Mouse (Mus musculus) kidney, embryonic 14.5 days (tissue): Measurements from ENCODE around the gene Rrm1. TPM values are rescaled to one million over a fixed set of nuclear protein-coding genes. Genes with fewer than 3 reads are reported as not detected.
"Not testable (repeated sequence)": the region's sequence is repeated elsewhere in the genome, so short reads cannot be mapped to it uniquely, and the experiment has no call there.

Experiments used
- ATAC-seq: fragments of 200-750 bp; cut with Nextera tagmentation; 2 replicates; pipeline ENCODE4 v1.8.0; 2017; ENCODE audit warnings: moderate number of reproducible peaks, mild to moderate bottlenecking, moderate TSS enrichment, moderate library complexity; ENCODE audit not compliant: low FRiP score, low TSS enrichment
- H3K27ac ChIP-seq: fragments of 300-500 bp; sonication (generic); 2 replicates; pipeline ENCODE4 v1.5.1; 2014; ENCODE audit warnings: low read depth, mild to moderate bottlenecking, low read length, moderate library complexity, mixed read lengths
- H3K27me3 ChIP-seq: fragments of 300-500 bp; sonication (generic); 2 replicates; pipeline ENCODE4 v1.6.1; 2014; ENCODE audit warnings: mild to moderate bottlenecking, low read length; ENCODE audit not compliant: control insufficient read depth, insufficient read depth
- H3K36me3 ChIP-seq: fragments of 300-500 bp; sonication (generic); 2 replicates; pipeline ENCODE4 v1.6.1; 2014; ENCODE audit warnings: low read length, mixed read lengths; ENCODE audit not compliant: control insufficient read depth, insufficient read depth
- H3K4me1 ChIP-seq: fragments of 300-500 bp; sonication (generic); 2 replicates; pipeline ENCODE4 v1.6.1; 2014; ENCODE audit warnings: low read length, mixed read lengths; ENCODE audit not compliant: control insufficient read depth, insufficient read depth
- H3K4me2 ChIP-seq: fragments of 300-500 bp; sonication (generic); replicated peaks from 2 replicates; pipeline ENCODE4 v1.6.1; 2014; ENCODE audit warnings: low read depth, mild to moderate bottlenecking, low read length
- H3K4me3 ChIP-seq: fragments of 300-500 bp; sonication (generic); 2 replicates; pipeline ENCODE4 v1.5.1; 2014; ENCODE audit warnings: mild to moderate bottlenecking, low read length
- H3K9ac ChIP-seq: fragments of 300-500 bp; sonication (generic); 2 replicates; pipeline ENCODE4 v1.6.1; 2014; ENCODE audit warnings: low read depth, mild to moderate bottlenecking, low read length, moderate library complexity
- H3K9me3 ChIP-seq: fragments of 300-500 bp; sonication (generic); 2 replicates; pipeline ENCODE4 v1.6.1; 2016; ENCODE audit warnings: low read length; ENCODE audit not compliant: control insufficient read depth
- WGBS: fragments of 180-500 bp; shearing (Covaris S2); extraction: QIAGEN DNeasy Blood & Tissue Kit; methylation state at CpG from one replicate; pipeline ENCODE4 v1.1.7; 2014; 5-methylcytosine and 5-hydroxymethylcytosine counted together
- polyA plus RNA-seq: library from polyadenylated mRNA; unstranded; fragments of >200 nt; fragmentation: Nextera tagmentation; extraction: Ambion mirVana; gene quantifications from 2 replicates; pipeline ENCODE4 v1.2.1, GENCODE M21; 2014

Gene Rrm1
- polyA plus RNA-seq, 1 experiment from 2014 or later, result 198 TPM

DNA sequence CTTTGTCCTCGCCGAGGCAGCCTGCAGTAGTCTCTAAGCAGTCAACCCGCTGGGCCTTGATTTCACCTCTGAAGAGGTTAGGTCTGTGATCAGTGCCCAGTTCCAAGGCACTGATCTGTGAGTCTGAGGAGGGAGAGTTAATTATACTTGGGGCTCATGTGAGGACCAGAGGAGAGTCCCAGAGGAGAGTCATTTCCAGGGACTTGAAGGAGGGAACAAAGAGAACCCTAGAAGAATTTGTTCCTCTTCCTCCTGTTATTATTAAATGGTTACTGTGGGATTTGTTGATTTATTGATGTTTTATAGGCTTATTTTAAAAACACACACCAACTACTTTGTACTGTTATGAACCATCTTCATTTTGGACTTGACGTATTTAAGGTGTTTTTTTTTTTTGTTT lies 40.1 kb downstream of the Rrm1 start, which contains the start of gene Olfr543:
Olfr543 (minus strand) TSS at position 101 of the 400 bp plus-strand sequence.
- ATAC-seq, result no peak
- Histone ChIP-seq H3K4me3 (no peak within 1 kb of the TSS), H3K27me3 (no peaks in the 10 kb centered on the region), H3K9me3 (no peaks in the 10 kb centered on the region), H3K9ac (no peak within 1 kb of the TSS), H3K36me3 (no peaks in the 10 kb centered on the region), H3K4me2 (no peak within 1 kb of the TSS), H3K27ac (no peak within 1 kb of the TSS), H3K4me1 (no peaks in the 10 kb centered on the region)
- 92% methylated on average over 4 of the region's 4 CpGs for WGBS

DNA sequence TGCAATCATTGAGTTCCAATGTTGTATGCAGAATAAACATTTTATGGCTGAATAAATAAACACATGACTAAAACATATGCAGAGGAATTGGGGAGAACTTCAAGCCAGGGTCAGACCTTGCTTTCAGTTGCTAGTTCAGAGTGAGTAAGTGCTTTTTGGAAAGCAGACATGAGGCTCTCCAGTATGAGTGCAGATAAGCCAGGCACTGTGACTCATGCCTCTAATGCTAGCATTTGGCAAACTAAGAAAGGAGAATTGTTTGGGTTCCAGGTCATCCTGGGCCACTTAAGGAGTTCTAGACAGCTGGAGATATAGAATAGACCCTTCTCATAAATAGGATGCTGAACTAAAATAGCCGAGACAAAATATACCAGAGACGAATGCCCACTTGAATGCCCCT lies 42.2 kb downstream of the Rrm1 start:
- Histone ChIP-seq H3K4me1 (no peaks in the 10 kb centered on the region), H3K4me2 (no peak overlapping the region), H3K9me3 (no peaks in the 10 kb centered on the region), H3K27ac (no peak overlapping the region), H3K4me3 (no peak overlapping the region), H3K9ac (no peak overlapping the region), H3K36me3 (no peaks in the 10 kb centered on the region), H3K27me3 (no peaks in the 10 kb centered on the region)
- ATAC-seq, result no peak
- WGBS, result 93% methylated on average over 2 of the region's 2 CpGs

- not testable (repeated sequence) for H3K27me3 ChIP-seq, H3K4me1 ChIP-seq, H3K36me3 ChIP-seq, H3K4me3 ChIP-seq, H3K9ac ChIP-seq, H3K9me3 ChIP-seq, ATAC-seq, H3K4me2 ChIP-seq, H3K27ac ChIP-seq
- WGBS, result 71% methylated on average over 7 of the region's 8 CpGs
These were observed 43.3 kb downstream of the Rrm1 start for GRCm38 (mm10) chr7:102484766-102485165.

GRCm38 (mm10) chr7:102486105-102486504 lies 44.6 kb downstream of the Rrm1 start:
- H3K9ac ChIP-seq, result no peak overlapping the region
- ATAC-seq, result no peak
- H3K27ac ChIP-seq, result no peak overlapping the region
- H3K27me3 ChIP-seq, result no peaks in the 10 kb centered on the region
- H3K36me3 ChIP-seq, result no peaks in the 10 kb centered on the region
- no peaks in the 10 kb centered on the region for H3K4me1 ChIP-seq
- H3K4me3 ChIP-seq, result no peak overlapping the region
- no peak overlapping the region for H3K4me2 ChIP-seq
- H3K9me3 ChIP-seq, result no peaks in the 10 kb centered on the region
- WGBS, result 79% methylated on average over 1 of the region's 1 CpGs

- H3K9ac ChIP-seq, result no peak within 1 kb of the TSS
- H3K9me3 ChIP-seq, result no peaks in the 10 kb centered on the region
- no peak within 1 kb of the TSS for H3K4me3 ChIP-seq
- no peaks in the 10 kb centered on the region for H3K36me3 ChIP-seq
- H3K4me2 ChIP-seq, result no peak within 1 kb of the TSS
- no peak for ATAC-seq
- H3K27me3 ChIP-seq, result no peaks in the 10 kb centered on the region
- H3K4me1 ChIP-seq, result no peaks in the 10 kb centered on the region
- WGBS, result 38% methylated on average over 1 of the region's 1 CpGs
- H3K27ac ChIP-seq, result no peak within 1 kb of the TSS
These were observed 46.7 kb downstream of the Rrm1 start, which contains the start of gene Olfr544 for GRCm38 (mm10) chr7:102488161-102488560. TSS of gene Olfr544 (minus strand) at chr7:102488313.

DNA sequence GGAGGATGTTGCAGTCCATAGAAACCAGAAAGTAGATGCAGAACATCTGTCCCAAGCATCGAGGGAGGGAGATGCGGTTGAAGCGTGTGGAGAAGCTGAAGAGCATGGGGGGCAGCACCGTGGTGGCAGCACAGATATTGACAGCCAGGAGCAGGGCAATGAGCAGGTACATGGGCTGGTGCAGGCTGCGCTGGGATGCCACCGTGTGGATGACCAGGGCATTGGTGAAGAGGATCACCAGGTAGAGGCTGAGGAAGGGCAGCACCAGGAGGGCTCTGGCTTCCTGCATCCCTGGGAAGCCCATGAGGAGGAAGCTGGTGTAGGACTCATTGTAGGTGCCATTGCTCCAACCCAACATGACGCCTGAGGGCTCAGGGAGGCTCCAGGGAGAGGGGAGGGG lies 52.9 kb downstream of the Rrm1 start:
- not testable (repeated sequence) for H3K4me2 ChIP-seq, H3K27me3 ChIP-seq, ATAC-seq, H3K4me3 ChIP-seq, H3K4me1 ChIP-seq, H3K9me3 ChIP-seq, H3K27ac ChIP-seq, H3K9ac ChIP-seq, H3K36me3 ChIP-seq
- 45% methylated on average over 7 of the region's 7 CpGs for WGBS

DNA sequence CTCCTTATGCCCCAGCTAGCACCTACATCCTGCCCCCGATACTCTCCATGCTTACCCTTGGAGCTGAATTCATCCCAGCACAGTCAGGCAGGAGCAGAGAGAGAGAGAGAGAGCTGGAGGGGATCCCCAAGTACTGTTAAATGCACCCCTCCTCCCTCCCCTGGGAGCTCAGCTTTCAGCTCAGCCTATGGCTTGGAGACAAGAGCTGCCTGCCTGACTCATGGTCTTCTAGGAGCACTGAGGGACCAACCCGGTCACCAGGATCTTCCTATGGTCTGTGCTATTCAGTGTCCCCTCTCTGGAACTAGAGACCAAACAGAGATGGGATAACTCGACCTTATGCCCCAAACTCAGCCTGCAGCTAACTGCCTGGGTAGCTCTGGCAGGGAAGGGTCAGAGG lies 58.0 kb downstream of the Rrm1 start, which contains the start of gene Olfr545:
Olfr545 (minus strand) TSS at position 101 of the 400 bp plus-strand sequence.
- no peaks in the 10 kb centered on the region for H3K27me3 ChIP-seq
- WGBS, result 61% methylated on average over 3 of the region's 3 CpGs
- H3K9ac ChIP-seq, result no peak within 1 kb of the TSS
- H3K4me1 ChIP-seq, result no peaks in the 10 kb centered on the region
- H3K36me3 ChIP-seq, result no peaks in the 10 kb centered on the region
- no peak within 1 kb of the TSS for H3K4me2 ChIP-seq
- no peak within 1 kb of the TSS for H3K27ac ChIP-seq
- no peaks in the 10 kb centered on the region for H3K9me3 ChIP-seq
- no peak within 1 kb of the TSS for H3K4me3 ChIP-seq
- ATAC-seq, result no peak

DNA sequence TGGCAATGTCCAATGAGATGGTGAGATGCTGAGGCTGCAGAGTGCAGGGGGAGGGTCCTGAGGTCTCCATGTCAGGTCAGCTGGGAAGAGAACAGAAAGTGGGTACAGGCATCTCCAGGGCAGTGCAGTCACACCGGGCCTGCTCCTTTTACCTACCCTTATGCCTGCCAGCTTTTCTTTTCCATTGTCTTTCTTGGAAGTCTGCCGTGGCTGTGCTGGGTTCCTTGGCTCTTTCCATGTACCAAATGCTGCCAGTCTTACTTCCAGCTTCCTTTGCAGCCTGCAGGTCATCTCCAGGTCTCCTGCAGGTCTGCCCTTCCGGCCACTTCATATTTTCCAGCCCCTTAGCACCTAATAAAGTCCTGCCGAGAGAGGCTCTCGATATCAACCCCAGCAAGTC lies 60.5 kb downstream of the Rrm1 start:
- Histone ChIP-seq H3K9ac (no peak overlapping the region), H3K9me3 (no peaks in the 10 kb centered on the region), H3K4me2 (no peak overlapping the region), H3K27ac (no peak overlapping the region), H3K36me3 (no peaks in the 10 kb centered on the region), H3K4me3 (no peak overlapping the region), H3K27me3 (no peaks in the 10 kb centered on the region), H3K4me1 (no peaks in the 10 kb centered on the region)
- no peak for ATAC-seq
- 82% methylated on average over 5 of the region's 5 CpGs for WGBS

DNA sequence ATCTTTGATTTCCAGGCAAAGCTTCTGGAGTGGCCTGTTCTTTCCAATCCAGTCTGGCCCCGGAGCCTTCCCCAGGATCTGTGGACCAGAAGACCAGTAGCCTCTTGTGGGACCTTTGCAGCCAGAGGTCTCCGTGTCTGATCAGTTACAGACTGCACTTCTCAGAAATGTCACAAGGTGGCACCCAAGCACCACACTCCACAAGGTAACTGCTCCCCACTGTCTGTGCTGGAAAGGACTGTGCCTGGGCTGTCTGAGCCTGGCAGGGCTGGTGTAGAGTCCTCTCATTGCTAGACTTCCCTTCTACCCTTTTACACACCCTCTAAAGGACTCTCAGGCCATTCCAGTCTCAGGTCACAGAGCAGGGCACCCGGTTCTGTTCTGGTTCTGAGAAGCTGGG lies 65.4 kb downstream of the Rrm1 start:
- Histone ChIP-seq H3K9ac (no peak overlapping the region), H3K27ac (no peak overlapping the region), H3K36me3 (no peaks in the 10 kb centered on the region), H3K4me1 (no peaks in the 10 kb centered on the region), H3K9me3 (no peaks in the 10 kb centered on the region), H3K4me3 (no peak overlapping the region), H3K4me2 (no peak overlapping the region), H3K27me3 (no peaks in the 10 kb centered on the region)
- ATAC-seq, result peak; percentile 80; the same call in 1 of the 2 replicates
- whole genome bisulfite sequencing, result 48% methylated on average over 3 of the region's 3 CpGs
